Mouse (Mus musculus): ENCODE measurements at regions not wholly inside any gene's neighbourhood (a gene's known extent, or its start where the extent isn't known, plus 50 kb on each side); places are given as distances from the start of the nearest gene placed in this dataset.

DNA sequence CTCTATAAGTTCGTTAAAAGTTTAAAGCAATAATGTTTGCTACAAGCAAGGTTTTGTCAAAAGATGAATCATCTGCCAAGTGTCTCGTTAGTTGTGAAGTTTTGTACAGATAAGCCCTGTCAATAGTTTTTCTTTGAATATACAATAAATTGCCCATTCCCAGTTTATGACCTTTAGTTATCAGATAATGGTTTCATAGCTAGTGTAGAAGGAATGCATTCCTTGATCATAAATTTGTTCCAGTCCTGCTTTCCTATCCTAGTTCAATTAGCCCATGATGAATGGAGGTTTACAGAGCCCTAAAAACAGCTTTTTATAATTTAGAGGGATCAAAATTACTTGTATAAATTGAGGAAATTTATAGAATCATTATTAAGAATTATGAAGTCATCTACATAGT is 62.5 kb upstream of the Lrch2 start:
- DNase-seq = no peak

DNA sequence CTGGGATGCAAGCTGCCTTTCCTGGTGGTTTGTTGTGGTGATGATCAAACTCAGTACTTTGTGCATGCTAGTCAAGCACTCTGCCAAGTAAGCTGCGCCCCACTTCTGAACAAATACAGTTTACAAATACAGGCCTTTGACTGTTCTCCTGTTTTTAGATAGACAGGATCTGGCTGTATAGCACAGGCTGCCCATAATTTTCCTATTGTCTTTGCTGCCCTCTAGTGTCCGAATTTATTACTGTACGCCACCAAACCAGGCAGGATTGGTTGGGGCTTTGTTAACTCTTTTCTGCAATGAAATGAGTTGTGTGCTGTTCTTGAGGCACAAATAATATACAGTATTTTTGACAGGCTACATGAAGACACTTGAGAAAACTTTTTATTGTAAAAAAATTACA is 54.8 kb upstream of the Lrch2 start:
- DNase-seq = peak; percentile 57
